Mouse (Mus musculus) layer of hippocampus, adult 6 months (tissue): ENCODE data around the gene Tlx2. TPM values are rescaled to one million over a fixed set of nuclear protein-coding genes. Genes with fewer than 3 reads are reported as not detected.

Experiments
- long read RNA-seq, 2 experiments: library from polyadenylated mRNA; unstranded; transcript quantifications; one replicate each; pipeline ENCODE4 v2.0.0; 2019 to 2020
- microRNA-seq: library from miRNA; unstranded; fragments of <30 nt; microRNA quantifications from one replicate; pipeline ENCODE4 v1.2.0, GENCODE M21; 2020
- polyA plus RNA-seq: library from polyadenylated mRNA; unstranded; fragments of <200 nt; fragmentation: Nextera tagmentation; gene quantifications from 2 replicates; pipeline ENCODE4 v1.2.3, GENCODE M21; 2021

Gene Tlx2
- 0.41 TPM in 1 of 2 replicates, not detected in the other for polyA plus RNA-seq
- long read RNA-seq, experiment 1: 0 reads
- long read RNA-seq, experiment 2: 0 reads

GRCm38 (mm10) chr6:83070247-83070310 is at the start of gene Tlx2:
TSS of gene Tlx2 (minus strand) at chr6:83070293.

GRCm38 (mm10) chr6:83115011-83115671 is 45.0 kb upstream of the Tlx2 start, which contains the start of gene Mogs:
TSS of gene Mogs (plus strand) at chr6:83115496.

GRCm38 (mm10) chr6:83108762-83109668 is 38.9 kb upstream of the Tlx2 start, which contains the start of gene Mrpl53:
TSS of gene Mrpl53 (plus strand) at chr6:83109040.

GRCm38 (mm10) chr6:83101316-83101687 is 31.2 kb upstream of the Tlx2 start, which contains the start of the genes Ccdc142 and Gm42688:
TSS of gene Ccdc142 (plus strand) at chr6:83101601.
TSS of gene Gm42688 (plus strand) at chr6:83101617.

GRCm38 (mm10) chr6:83086121-83087035 is 16.3 kb upstream of the Tlx2 start, which contains the start of gene Lbx2:
TSS of gene Lbx2 (plus strand) at chr6:83086367.

GRCm38 (mm10) chr6:83077630-83078323 is 7.7 kb upstream of the Tlx2 start, which contains the start of gene Pcgf1:
TSS of gene Pcgf1 (plus strand) at chr6:83077869.

GRCm38 (mm10) chr6:83057790-83058189 is 12.3 kb downstream of the Tlx2 start, which contains the start of gene Dqx1:
TSS of gene Dqx1 (plus strand) at chr6:83057844.

GRCm38 (mm10) chr6:83054871-83055431 is 15.1 kb downstream of the Tlx2 start, which contains the start of gene Htra2:
TSS of gene Htra2 (minus strand) at chr6:83055273.

GRCm38 (mm10) chr6:83054074-83054851 is 15.8 kb downstream of the Tlx2 start, which contains the start of gene Aup1:
TSS of gene Aup1 (plus strand) at chr6:83054521.

GRCm38 (mm10) chr6:83033249-83034185 is 36.6 kb downstream of the Tlx2 start, which contains the start of the genes Dok1 and Loxl3:
TSS of gene Dok1 (minus strand) at chr6:83033471.
TSS of gene Loxl3 (plus strand) at chr6:83034173.

Small RNAs within 50 kb of the gene (microRNA-seq; reads per million reads assigned to microRNA genes)
- not detected for gene Mir3470a
- not detected for gene Mir7040

Other genes starting within 250 kb of the Tlx2 start
- 13.3 and 16.3 TPM in 2 replicates for gene Sema4f, start 130.5 kb downstream of the Tlx2 start, polyA plus RNA-seq
- 0.10 and 0.11 TPM in 2 replicates for gene M1ap, start 123.4 kb downstream of the Tlx2 start, polyA plus RNA-seq
- 1.0 and 2.4 TPM in 2 replicates for gene Dok1, start 36.8 kb downstream of the Tlx2 start, polyA plus RNA-seq
- 2.1 and 2.7 TPM in 2 replicates for gene Loxl3, start 36.1 kb downstream of the Tlx2 start, polyA plus RNA-seq
- 69.0 and 92.6 TPM in 2 replicates for gene Aup1, start 15.8 kb downstream of the Tlx2 start, polyA plus RNA-seq
- 34.7 and 37.5 TPM in 2 replicates for gene Htra2, start 15.0 kb downstream of the Tlx2 start, polyA plus RNA-seq
- 0.18 and 0.25 TPM in 2 replicates for gene Dqx1, start 12.4 kb downstream of the Tlx2 start, polyA plus RNA-seq
- 23.7 and 27.1 TPM in 2 replicates for gene Pcgf1, start 7.6 kb upstream of the Tlx2 start, polyA plus RNA-seq
- 0.93 and 1.4 TPM in 2 replicates for gene Lbx2, start 16.1 kb upstream of the Tlx2 start, polyA plus RNA-seq
- gene Ccdc142, start 31.3 kb upstream of the Tlx2 start, polyA plus RNA-seq: 0.67 and 0.70 TPM in 2 replicates
- 0.80 and 0.90 TPM in 2 replicates for gene Gm42688, start 31.3 kb upstream of the Tlx2 start, polyA plus RNA-seq
- gene Mrpl53, start 38.7 kb upstream of the Tlx2 start, polyA plus RNA-seq: 146 and 148 TPM in 2 replicates
- 2.2 and 2.8 TPM in 2 replicates for gene Mogs, start 45.2 kb upstream of the Tlx2 start, polyA plus RNA-seq
- gene Wbp1, start 51.3 kb upstream of the Tlx2 start, polyA plus RNA-seq: 28.4 and 32.2 TPM in 2 replicates
- gene Ino80b, start 55.1 kb upstream of the Tlx2 start, polyA plus RNA-seq: 9.7 and 11.3 TPM in 2 replicates
- 45.2 and 50.6 TPM in 2 replicates for gene Rtkn, start 65.2 kb upstream of the Tlx2 start, polyA plus RNA-seq
- gene Wdr54, start 86.1 kb upstream of the Tlx2 start, polyA plus RNA-seq: 20.7 and 21.5 TPM in 2 replicates
- 32.0 and 43.1 TPM in 2 replicates for gene 1700003E16Rik, start 86.1 kb upstream of the Tlx2 start, polyA plus RNA-seq
- 119 and 123 TPM in 2 replicates for gene Dctn1, start 95.6 kb upstream of the Tlx2 start, polyA plus RNA-seq
- 0.14 and 9.7 TPM in 2 replicates for gene Slc4a5, start 149.5 kb upstream of the Tlx2 start, polyA plus RNA-seq